Mouse (Mus musculus) embryonic fibroblast, embryonic 13.5 days (primary cell): ENCODE data around the gene Cyp8b1.

Experiments used
- CTCF ChIP-seq: IDR thresholded peaks from 2 replicates; pipeline ENCODE4 v1.5.1; 2011; ENCODE audit warnings: mild to moderate bottlenecking, control low read depth, low read length, moderate library complexity, borderline replicate concordance; ENCODE audit not compliant: insufficient read depth
- POLR2A ChIP-seq: IDR thresholded peaks from 2 replicates; pipeline ENCODE4 v1.6.1; 2011; ENCODE audit warnings: low read depth, mild to moderate bottlenecking, control low read depth, low read length, moderate library complexity

DNA sequence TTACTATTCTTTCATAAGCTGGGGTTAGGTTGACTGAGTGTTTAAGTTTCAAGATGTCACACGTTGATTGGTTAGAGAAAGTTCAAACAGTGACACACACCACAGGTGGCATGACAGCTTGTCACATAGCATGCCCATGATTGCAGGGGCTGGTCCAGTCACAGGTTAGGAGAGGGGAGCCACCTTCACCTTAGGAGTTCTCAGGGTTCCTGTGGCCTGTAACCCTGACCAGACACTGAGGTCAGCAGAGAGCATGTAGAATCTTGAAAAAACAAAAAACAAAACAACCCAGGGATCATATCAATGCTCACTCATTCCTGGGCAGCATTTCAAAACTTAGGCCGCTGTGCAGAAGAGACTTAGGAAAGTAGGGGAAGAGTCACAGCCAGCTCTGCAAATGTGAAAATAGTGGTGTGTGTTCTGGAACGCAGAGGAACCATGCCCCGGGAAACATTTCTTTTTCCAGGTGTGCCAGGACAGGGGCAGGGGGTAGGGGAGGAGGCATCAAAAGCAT is 26.1 kb downstream of the Cyp8b1 start:
- no peak for TF ChIP-seq POLR2A
- TF ChIP-seq CTCF: no peak
